Mouse (Mus musculus) adrenal gland, adult 8-10 months (tissue): ENCODE data around the gene Gpn1. TPM values are rescaled to one million over a fixed set of nuclear protein-coding genes. Genes with fewer than 3 reads are reported as not detected.

ENCODE experiments used
- DNase-seq: peaks from one replicate; pipeline ENCODE4 v3.0.0; 2022
- total RNA-seq, 4 experiments: library from RNA; stranded (reverse); gene quantifications; 2 replicates each; pipeline ENCODE4 v1.2.4; 2022

The Gpn1 gene
- total RNA-seq, 4 experiments from 2014 or later = 34.2 to 39.4 (median 36.6) TPM

- DNase-seq = no peak
Measured at GRCm38 (mm10) chr5:31560352-31560751, 65.8 kb downstream of the Gpn1 start.

GRCm38 (mm10) chr5:31562036-31562666 is 67.6 kb downstream of the Gpn1 start:
- no peak for DNase-seq

Other genes with a start within 250 kb of the Gpn1 start
- gene Krtcap3, start 243.1 kb upstream of the Gpn1 start, total RNA-seq = 1 to 10 TPM; 3.8 to 9.2 (median 4.6) TPM
- gene Ift172, start 203.6 kb upstream of the Gpn1 start, total RNA-seq = 10 to 100 TPM; 38.1 to 62.4 (median 49.5) TPM
- gene Fndc4, start 198.7 kb upstream of the Gpn1 start, total RNA-seq = 10 to 100 TPM in 2 of 4 experiments, 1 to 10 TPM in 2; 6.6 to 15.1 (median 10.6) TPM
- under 1 TPM in 3 of 4 experiments, not detected in 1; 0.26 to 0.70 (median 0.49) TPM for gene Gckr, start 197.3 kb upstream of the Gpn1 start, total RNA-seq
- 10 to 100 TPM; 21.4 to 36.3 (median 26.8) TPM for gene Zfp512, start 42.3 kb upstream of the Gpn1 start, total RNA-seq
- gene 4930548H24Rik, start 9.0 kb upstream of the Gpn1 start, total RNA-seq = under 1 TPM in 2 of 4 experiments, not detected in 2; 0.22 TPM
- 10 to 100 TPM; 34.9 to 44.1 (median 38.0) TPM for gene Slc4a1ap, start 32.3 kb downstream of the Gpn1 start, total RNA-seq
- 10 to 100 TPM; 20.3 to 24.5 (median 22.9) TPM for gene Supt7l, start 33.1 kb downstream of the Gpn1 start, total RNA-seq
- gene Mrpl33, start 102.2 kb downstream of the Gpn1 start, total RNA-seq = 100 to 1,000 TPM; 266 to 421 (median 323) TPM
- gene Rbks, start 202.9 kb downstream of the Gpn1 start, total RNA-seq = 10 to 100 TPM in 3 of 4 experiments, 1 to 10 TPM in 1; 8.9 to 14.8 (median 10.5) TPM
- gene Babam2, start 202.9 kb downstream of the Gpn1 start, total RNA-seq = 100 to 1,000 TPM; 109 to 127 (median 118) TPM